Mouse (Mus musculus) liver, embryonic 14.5 days (tissue): Measurements from ENCODE around the gene Napsa.

Source experiments
- CTCF ChIP-seq: IDR thresholded peaks from 2 replicates; pipeline ENCODE4 v1.5.1; 2016; ENCODE audit warnings: antibody characterized with exemption, low read depth, control low read depth
- EP300 ChIP-seq: IDR thresholded peaks from 2 replicates; pipeline ENCODE4 v1.6.1; 2016; ENCODE audit warnings: antibody characterized with exemption, low read depth

DNA sequence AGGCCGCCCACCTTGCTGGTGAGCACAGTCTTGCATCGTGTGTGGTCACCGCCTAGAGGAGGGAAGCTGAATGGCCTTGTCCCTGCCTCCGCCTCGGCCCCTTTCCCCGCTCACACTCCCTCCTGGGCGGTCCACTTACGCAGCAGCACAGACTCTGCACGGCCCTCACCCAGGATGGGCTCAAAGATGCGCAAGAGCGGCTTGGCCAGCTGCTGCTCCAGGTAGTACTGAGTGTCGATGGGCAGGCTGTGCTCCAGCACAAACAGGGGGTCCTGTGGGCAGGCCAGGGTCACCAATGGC lies 38.5 kb upstream of the Napsa start:
- no peak for TF ChIP-seq CTCF
- no peak for TF ChIP-seq EP300
